25 mouse cellular contexts compared by ENCODE assay signal in genomic region chr13:96521294-96521693, GRCm38 (mm10). TPM values are rescaled to one million over a fixed set of nuclear protein-coding genes. Genes with fewer than 3 reads are reported as not detected.
"Had no signal": no experiment of that assay in that cellular context is flagged by ENCODE, and none has a peak within 500 bp of the region (broad histone marks: within the 10 kb centered on the region; RNA-seq: fewer than 3 reads in every experiment).

No protein-coding gene starts in this region.

- H3K27me3 ChIP-seq: neural tube, embryonic 13.5 days; neural tube, embryonic 15.5 days; stomach, embryonic 15.5 days had no signal

- H3K27ac ChIP-seq: neural tube, embryonic 13.5 days; neural tube, embryonic 15.5 days; stomach, embryonic 15.5 days; stomach, postnatal 0 days had no signal

- H3K4me3 ChIP-seq: neural tube, embryonic 13.5 days; neural tube, embryonic 15.5 days; stomach, embryonic 15.5 days had no signal

- H3K4me1 ChIP-seq: neural tube, embryonic 13.5 days; neural tube, embryonic 15.5 days; stomach, embryonic 15.5 days had no signal

- DNase-seq: retina, postnatal 1 day; right cerebral cortex, adult 18-20 months; right cerebral cortex, postnatal 14 days; right cerebral cortex, postnatal 25 days; right cerebral cortex, postnatal 4 days; spleen, adult 18-20 months; thymus, adult 18-20 months; thymus, adult 2 months; thymus, postnatal 14 days; thymus, postnatal 25 days; thymus, postnatal 36 days; thymus, postnatal 4 days had no signal

- H3K4me2 ChIP-seq: neural tube, embryonic 13.5 days; neural tube, embryonic 15.5 days; stomach, embryonic 15.5 days had no signal

- H3K9me3 ChIP-seq: neural tube, embryonic 13.5 days; neural tube, embryonic 15.5 days; stomach, embryonic 15.5 days had no signal

- H3K36me3 ChIP-seq: neural tube, embryonic 13.5 days; neural tube, embryonic 15.5 days; stomach, embryonic 15.5 days had no signal

- H3K9ac ChIP-seq: neural tube, embryonic 13.5 days; neural tube, embryonic 15.5 days; stomach, embryonic 15.5 days had no signal

RNA-seq across cellular contexts. Expression of gene Gm17622, which starts 30.8 kb away (rescaled TPM):
- total RNA-seq: neutrophil, adult 5-6 weeks had no signal
- polyA plus RNA-seq: neural tube, embryonic 13.5 days; neural tube, embryonic 14.5 days; neural tube, embryonic 15.5 days; small intestine, adult 2 months; spleen, adult 2 months; stomach, embryonic 14.5 days; stomach, embryonic 15.5 days; stomach, embryonic 16.5 days; stomach, postnatal 0 days; testis, adult 2 months; thymus, adult 2 months; thymus, postnatal 0 days; urinary bladder, adult 2 months had no signal

RNA-seq across cellular contexts. Expression of gene Ankdd1b, which starts 50.3 kb away (rescaled TPM):
- total RNA-seq: neutrophil, adult 5-6 weeks had no signal
- polyA plus RNA-seq: neural tube, embryonic 13.5 days; neural tube, embryonic 14.5 days; neural tube, embryonic 15.5 days; small intestine, adult 2 months; spleen, adult 2 months had no signal
